Mouse (Mus musculus) cerebellum, adult 2 months (tissue): ENCODE data around the gene Rbpj.

Source experiments
- CTCF ChIP-seq: fragments of 200-500 bp; IDR thresholded peaks from 2 replicates; pipeline ENCODE4 v1.5.1; 2011; ENCODE audit warnings: low read depth, mild to moderate bottlenecking, control low read depth, low read length, moderate library complexity, borderline replicate concordance; ENCODE audit not compliant: insufficient read depth
- POLR2A ChIP-seq: fragments of 200-500 bp; IDR thresholded peaks from 2 replicates; pipeline ENCODE4 v1.6.1; 2011; ENCODE audit warnings: low read length, control low read depth, borderline replicate concordance; ENCODE audit not compliant: insufficient read depth

DNA sequence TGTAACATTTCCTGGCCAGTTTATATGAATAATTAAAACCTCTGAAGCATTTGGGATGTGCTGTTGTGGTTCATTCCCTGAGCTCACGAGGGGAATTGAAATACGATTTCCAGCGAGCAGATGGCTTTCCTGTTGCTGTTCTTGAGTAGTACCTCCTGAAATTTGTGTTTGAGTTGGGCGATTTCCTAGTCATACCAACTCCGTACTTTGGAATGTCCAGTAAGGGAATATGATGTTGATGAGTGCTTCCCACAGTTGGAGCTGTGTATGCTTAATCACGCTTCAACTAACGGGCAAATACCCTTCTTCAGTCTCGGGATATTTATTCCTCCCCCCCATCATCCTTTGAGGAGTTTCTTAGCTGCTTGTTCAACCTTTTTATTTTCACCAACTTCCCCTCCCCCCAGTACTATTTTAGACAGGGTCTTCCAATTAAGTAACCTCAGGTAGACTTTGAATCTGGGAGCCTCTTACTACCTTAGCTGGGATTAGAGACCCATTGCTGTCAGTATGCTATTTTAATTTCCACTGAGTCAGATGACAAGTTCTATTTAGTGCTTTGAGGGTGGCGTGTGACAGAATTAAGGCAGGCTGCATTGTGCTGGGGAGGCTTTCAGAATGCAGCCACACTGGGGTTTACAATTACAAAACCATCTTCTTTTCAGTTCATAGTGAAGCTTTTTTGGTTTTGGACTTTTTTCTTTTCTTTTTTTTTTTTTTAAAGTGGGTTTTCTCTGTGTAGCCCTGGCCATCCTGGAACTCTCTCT is 141.5 kb downstream of the Rbpj start:
- TF ChIP-seq CTCF (no peak), POLR2A (no peak)
